Mouse (Mus musculus) ovary, postnatal 36 days (tissue): ENCODE measurements at regions not wholly inside any gene's neighbourhood (a gene's known extent, or its start where the extent isn't known, plus 50 kb on each side); places are given as distances from the start of the nearest gene placed in this dataset.
A peak's percentile ranks its signal among the peaks of the same experiment; 100 is the strongest.
"Not testable (repeated sequence)": the region's sequence is repeated elsewhere in the genome, so short reads cannot be mapped to it uniquely, and the experiment has no call there.

Experiments used
- DNase-seq: peaks from one replicate; pipeline ENCODE4 v3.0.0; 2022; ENCODE audit warnings: low spot score, mixed read lengths

DNA sequence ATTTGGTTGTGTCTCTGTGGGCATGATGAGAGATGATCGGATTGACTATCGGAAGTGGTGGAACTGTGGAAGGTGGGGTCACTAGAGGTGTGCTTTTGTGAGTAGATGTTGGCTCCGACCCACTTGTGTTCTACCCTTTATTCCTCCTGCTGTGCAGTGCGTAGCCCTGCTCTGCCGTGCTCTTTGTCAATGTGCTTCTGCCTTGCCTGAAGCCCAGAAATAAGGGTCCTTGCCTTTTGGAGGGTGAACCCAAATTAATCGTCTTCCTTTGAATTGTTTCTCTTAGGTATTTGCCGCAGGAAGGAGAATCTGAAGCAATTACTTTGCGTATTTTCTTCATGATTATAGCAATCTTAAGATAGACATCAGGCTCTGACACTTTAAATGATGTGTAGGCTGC lies 421.6 kb upstream of the Zfp507 start:
- no peak for DNase-seq

DNA sequence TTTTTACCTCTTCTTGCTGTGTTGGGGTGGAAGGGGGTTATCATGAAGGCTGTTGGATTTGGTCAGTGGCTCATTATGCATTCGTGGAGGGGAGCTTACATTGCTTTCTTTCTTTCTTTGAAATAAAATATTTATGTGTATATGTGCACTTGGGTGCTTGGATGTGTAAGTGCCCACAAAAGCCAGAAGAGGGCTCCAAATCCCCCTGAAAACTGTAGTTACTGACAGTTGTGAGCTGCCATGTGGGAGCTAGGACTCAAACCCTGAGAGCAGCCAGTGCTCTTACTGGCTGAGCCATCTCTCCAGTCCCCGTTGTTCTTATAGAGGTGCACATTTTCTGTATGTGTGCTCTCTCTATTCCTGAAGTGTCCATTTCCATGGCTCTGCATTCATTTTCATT lies 415.6 kb upstream of the Zfp507 start:
- DNase-seq = no peak

DNA sequence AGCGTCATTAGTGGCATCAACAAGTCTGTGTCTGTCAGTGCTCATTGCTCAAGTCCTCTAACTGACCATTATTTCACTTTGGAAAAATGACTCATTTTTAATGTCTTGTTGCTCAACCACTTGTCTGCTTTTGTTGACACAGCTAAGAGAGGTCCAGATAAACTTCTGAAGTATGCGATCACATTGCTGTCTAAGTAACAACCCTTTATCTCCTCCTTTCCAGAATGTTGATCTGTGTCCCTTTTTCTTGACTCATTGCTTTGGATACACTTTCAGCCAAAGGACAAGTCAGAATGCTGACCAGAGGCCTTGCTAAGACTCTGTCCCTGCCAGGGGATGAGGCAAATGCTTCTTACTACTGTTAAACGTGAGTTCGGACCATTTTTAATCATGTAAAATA lies 407.2 kb upstream of the Zfp507 start:
- no peak for DNase-seq

DNA sequence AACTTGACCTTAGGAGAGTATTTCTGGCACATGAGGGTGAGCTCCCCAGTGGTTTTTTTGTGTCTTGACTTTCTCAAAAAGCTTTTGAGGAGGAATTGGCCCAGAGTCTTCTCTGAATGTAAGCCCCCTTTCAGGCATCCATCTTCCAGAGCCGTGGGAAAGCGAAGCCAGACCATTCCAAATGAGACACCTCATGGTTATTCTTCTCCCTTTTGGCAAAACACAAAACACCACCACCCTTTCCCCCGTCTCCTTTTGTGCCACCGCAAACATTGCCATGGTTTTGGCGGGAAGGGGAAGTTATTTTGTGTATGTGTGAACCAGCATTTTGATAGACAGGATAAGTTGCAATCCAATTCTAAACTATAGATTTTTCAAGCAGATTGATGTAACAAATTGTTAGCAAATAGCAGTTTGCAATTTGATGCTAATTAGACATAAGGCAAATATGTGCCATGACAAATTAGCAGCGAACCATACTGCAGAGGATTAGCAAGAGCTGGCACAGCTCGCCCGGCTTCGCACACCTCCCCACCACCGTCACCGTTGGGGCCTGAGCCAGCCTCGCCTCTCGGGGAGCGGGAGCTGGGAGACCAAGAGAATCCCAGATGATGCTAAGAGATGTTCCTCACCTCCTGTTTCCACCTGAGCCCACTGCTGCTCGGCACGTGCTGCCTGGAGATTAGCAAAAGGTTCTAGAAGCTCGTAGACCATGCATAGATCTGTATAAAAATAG lies 404.9 kb upstream of the Zfp507 start:
- no peak for DNase-seq

DNA sequence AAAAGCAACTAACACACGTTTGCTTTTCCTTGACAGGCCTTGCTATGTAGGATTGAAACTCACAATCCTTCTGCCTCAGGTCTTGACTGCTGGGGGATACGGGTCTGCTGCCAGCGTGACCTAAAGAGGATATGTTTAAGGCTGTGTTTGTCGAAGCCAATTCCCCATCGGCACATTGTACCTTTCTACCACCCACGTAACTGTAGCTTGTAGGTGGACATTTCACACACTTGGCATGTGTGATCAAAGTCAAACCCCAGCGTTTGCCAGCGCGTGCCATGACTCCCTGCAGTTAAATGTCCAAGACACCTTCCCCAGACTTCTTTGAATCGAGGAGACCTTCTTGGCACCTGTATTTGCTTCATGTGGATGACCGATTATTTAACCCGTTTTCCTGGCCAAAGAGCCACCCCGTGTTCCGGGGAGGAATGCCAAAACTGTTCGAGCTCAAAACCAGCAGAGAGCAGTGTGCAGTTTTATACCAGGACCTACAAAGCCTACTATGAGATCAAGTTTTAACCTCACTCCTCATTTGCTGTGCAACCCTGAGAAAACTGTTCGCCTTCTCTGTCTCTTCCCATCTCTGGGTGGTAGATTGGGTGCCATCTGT lies 395.4 kb upstream of the Zfp507 start:
- DNase-seq = no peak

DNA sequence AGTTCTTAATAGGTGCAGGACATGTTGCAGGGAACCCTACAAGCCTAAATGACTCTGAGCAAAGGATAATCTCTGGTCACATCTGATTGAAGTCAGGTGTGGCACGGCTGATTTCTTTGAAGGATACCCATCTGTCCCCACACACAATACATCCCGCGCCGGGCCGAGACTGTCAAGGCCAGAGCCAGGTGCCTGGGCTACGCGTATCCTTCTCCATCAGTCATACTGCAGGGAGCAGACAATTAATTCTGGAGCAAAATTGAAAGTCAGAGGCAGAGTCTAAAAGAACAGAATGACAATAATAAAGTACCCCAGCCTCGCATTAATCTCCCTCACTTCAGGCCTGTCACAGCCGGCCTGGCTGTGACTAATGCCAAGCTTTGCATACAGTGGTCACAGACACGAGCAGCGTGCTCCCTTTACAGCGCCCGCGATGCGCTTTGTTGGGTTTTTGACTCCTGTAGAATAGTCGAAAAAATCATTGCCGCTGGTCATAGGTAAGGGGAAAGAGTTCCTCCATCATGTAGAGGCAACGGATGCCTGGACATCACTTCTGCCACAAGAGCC lies 393.4 kb upstream of the Zfp507 start:
- DNase-seq = no peak

DNA sequence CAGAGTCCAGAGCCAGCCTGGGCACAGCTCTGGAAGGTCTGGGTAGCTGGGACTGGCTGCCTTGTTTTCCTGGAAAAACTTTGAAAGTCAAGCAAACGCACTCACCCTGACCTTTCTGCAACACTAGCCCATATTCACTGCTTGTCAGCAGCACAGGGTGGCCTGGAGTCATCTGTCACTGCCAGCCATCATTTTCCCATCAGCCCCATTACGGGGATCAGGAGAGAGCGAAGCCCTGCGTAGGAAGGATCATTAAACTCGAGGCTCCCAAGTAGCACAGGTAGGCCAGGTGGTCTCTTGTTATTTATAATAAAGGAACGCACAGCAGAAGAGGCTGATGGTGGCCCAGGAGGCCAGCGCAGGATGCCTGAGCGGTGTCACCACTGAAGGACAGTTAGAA lies 389.8 kb upstream of the Zfp507 start:
- no peak for DNase-seq

DNA sequence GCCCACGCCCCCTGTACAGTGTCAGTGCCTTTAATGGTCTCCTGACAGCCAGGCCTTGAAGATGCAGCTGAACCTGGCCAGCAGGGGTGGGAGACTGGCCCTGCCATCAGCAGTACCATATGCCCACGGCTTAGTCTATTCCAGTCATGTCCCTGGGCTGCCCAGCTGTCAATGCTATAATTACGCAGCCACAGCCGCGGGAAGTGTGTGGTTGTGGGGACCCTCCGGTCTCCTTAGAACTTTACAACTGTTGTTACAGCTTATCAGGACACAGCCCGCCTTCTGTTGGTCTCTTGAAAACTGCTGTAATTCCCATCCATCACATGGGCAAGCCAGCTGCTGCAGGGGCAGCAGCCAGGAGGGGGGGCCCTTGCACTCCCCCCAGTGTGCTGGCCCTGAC lies 375.1 kb upstream of the Zfp507 start:
- no peak for DNase-seq

DNA sequence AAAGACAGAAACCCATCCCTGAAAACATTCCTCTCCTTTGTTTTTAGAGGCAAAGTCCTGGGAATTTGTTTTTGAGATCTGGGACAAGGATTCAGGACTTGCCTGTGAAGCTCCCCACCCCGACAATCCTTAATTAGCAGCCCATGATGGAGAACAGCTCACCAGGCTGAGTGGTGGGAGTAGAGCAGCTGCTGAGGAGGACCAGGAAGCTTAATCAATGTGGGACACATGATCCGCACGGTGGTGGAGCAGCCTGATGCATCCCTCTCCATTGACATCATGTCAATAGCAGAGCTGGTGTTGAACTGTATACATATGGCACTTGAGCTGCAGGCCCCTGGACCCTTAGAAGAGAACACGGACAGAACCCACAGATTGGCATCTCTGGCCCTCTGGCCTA lies 372.5 kb upstream of the Zfp507 start:
- no peak for DNase-seq

DNA sequence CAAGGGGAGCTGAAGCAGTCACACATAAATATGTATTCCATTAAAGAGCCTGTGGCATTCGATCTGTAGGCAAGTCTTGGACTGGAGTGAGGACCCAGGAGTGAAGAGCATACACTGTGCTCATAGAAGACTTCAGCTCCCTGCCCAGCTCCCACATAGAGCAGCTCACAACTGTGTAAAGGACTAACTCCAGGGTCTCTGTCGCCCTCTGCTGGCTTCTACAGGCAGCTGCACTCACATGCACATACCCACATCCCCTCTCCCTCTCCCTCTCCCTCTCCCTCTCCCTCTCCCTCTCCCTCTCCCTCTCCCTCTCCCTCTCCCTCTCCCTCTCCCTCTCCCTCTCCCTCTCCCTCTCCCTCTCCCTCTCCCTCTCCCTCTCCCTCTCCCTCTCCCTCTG lies 369.7 kb upstream of the Zfp507 start:
- not testable (repeated sequence) for DNase-seq

DNA sequence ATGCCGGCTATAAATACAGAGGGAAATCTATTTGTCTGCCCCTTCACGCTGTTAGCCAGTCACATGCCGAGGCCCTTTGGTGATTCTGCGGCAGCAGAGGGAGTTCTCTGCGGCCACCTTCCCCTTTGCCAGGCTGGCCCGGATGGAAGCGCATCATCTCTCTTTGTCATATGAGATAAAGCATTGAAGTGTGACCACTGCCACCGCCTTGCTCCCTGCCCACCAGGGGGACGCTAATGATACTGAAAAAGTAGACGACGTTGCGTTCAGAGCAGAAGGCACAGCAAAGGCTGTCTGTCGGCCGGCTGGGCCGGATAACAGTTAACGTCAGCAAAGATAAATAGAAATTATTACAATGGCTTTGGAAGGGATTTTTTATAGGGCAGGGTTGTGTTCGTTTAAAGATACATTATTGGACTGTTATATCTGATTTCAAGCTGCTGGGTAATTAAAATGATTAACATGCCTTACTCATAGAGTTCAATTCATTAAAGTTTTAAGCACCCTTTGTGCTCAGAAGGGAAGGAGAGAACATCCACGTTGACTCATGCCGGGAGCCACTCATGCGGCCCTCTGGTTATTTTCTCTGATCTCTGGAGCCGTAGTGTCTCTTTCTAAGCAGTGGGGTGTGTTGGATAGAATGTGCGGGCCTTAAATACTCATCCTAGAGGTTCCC lies 354.6 kb upstream of the Zfp507 start:
- DNase-seq = no peak

DNA sequence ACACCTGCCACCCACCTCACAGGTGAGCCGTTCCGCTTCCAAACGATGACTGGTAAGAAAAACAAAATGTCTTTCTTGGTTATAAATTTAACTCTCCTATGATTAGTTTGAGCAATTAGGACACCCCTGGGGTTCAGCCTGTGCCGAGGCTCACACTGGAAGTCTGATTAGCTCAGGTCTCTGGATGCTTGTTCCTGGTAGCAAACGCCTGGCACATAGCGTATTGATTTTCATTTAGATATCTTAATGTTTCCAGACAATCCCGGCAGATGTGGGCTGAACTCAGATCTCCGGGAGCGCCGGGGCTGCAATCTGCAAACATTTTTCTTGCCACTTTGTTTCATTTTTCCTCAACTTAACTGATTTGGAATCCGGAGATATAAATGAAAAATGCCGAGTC lies 353.8 kb upstream of the Zfp507 start:
- DNase-seq = no peak

DNA sequence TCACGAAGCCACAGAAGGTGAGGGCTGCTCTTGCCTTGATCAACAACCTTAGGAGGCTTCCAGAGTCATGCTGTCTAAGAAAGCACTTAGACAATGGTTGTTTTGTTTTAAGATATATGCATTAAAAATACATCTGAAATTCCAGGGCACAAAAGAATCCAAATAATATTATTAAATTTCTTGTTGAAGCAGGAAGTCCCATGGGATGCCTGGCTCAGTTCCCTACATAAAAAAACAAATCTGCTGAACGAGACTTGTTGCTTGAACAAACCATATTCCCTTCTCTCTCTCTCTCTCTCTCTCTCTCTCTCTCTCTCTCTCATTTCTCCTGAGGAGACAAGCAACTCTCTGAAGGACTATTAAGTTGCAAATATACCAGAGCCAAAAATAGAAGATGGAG lies 352.8 kb upstream of the Zfp507 start:
- no peak for DNase-seq

DNA sequence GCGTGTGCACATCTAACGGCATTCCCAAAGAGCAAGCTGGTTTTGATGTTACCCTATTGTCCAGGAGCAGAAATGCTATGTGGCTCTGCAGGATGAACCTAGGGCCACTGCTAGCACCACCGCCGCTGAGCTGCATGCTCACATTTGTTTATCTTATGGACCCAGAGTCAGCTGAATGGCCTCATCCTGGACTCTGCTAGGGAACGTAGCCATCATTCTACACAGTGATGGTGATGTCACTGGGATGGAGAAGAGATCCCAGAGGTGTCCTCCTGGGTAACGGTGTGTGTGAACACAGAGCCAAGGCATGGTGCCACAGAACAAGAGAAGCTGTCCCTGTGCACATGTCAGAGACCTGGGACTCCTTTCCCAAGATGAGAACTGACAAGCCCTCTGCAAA lies 352.4 kb upstream of the Zfp507 start:
- DNase-seq = no peak

DNA sequence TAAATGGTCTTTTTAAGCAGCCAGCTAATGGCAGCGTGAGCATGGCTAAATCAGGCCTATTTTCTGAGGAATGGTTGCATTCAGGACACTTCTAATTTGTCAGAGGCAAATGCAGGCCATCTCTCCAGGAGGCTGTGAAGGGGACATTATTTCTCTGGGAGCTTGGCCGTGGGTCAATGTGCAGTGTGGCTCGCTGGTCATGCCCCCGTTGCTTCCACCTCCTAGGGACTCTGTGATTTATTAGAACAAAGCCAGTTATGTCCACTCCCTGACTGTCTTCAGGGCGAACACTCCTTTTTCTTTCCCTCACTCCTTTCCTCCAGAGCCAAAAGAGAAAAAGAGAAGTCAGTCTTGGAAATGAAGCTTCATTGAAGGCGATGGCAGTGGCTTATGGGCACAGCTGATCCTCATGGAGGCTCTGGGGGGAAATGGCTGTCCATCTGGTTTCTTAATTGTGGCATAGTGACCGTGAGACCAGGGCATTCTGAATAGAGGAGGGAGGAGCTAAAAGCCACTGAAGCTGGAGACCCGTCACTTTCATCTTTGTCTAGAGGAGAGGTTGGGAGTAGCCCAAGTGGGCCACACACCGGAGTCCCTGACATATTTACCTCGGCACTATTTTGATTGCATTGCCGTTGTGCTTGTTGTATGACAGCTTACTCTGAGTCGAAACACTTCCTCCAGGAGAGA lies 348.2 kb upstream of the Zfp507 start:
- DNase-seq = no peak

DNA sequence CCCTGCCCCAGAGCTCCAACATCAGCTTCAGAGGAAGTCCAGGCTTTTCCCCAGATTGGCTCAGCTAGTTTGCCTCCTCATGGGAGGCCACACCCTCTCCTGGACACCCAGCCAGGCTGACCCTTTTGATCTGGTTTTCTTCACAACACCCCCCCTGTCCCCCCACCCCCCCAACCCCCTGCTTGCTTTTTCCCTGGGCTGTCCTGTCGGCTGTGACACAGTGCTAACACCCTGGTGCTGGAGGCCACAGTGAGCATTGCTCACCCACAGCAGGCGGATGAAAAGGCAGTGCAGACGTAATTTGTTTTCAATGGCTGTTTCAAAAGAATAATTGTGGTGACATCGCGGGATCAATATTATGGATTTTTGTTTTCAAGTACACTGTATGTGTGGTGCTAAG lies 333.8 kb upstream of the Zfp507 start:
- DNase-seq = no peak

DNA sequence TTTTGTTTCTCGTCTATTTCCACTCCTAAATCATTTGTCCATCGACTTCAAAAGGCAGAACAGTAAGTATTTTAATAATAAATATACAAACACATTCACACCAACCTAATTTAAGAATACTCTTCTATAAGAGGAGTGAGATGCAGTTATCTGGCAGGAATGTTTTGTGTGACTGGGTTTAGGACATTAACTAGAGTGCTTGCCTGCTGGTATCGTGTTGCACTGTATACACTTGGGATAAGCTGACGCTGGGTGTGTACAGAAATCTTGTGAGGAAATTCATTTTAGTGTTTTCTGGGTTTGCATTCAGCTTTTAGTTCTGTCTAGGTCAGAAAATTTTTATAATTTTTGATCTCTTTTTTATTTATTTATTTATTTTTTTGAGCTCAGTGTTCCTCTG lies 331.8 kb upstream of the Zfp507 start:
- no peak for DNase-seq

DNA sequence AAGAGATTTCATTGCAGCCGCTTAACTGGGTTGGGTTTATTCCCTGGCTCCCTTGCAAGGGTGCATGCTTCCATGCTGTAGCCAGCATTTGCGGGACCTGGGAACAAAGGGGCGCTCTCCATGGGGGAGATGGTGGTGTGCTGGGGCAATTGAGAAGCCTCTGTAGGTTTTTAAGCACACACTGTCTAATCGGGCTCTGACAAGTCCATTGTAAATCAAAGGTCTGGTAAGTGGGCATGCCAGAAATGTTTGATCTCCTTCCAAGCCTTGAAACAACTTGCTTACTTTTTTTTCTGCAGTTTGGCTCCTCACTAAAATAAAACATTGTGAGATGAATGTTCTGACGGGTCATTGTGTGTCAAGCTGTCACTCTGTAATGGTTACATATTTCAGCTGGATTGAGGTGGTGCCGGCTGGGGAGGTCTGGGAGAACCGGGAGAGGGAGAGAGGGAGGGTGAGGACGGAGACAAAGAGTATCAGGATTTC lies 330.9 kb upstream of the Zfp507 start:
- DNase-seq = peak; percentile 17

DNA sequence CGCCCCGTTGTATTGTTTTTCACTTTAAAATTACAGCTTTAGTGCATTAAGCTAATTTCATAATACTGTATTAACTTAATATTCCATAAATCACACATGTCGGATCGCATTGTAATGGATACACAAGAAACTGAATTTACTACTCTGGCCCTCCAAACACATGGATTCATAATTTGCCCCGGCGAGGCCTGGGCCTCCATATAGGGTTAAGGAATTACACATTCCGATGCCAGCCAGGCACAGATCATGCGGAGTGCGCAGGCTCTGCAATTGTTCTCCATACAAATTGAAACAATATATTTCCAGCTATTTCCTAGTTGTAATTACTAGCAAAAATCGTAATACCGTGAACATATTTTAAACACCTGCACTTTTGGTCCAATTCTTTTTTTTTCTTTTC lies 330.2 kb upstream of the Zfp507 start:
- DNase-seq = no peak

DNA sequence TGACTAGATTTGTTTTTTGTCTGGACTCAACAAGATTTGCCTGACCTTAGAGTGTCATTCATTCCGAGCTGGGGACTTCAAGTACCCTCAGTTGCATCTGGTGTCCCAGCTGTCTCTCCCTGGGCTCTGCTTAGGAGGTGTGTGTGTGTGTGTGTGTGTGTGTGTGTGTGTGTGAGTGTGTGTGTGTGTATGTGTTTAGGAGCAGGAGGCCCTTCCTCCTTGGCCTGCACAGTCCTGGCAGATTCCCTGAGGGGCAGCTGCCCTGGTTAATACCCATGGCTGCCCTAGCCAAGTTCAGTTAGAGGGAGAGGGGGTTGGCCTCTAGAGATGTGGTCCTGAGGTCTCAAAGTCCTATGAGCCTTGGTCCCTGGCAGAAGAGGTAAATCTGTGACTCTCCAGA lies 329.8 kb upstream of the Zfp507 start:
- DNase-seq = no peak

DNA sequence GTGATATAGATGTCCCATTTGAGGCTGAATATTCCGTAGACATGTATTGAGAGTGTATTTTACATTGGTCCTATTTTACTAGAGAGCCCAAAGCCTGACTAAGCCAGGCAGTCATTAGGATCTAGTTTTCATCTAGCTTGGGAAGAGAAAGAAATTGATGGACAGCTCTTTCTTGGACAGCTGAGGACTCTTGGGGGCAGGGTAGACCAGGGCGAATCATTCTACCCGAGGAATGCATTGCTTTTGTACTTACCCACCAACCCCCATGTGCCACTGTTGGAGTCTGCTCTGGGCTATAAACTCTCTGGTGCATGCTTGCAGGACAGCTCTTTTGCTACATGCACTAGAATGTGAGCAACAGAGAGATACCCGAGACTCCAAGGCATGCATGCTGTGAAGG lies 294.3 kb upstream of the Zfp507 start:
- DNase-seq = no peak
